Mouse (Mus musculus) forelimb bud, embryonic 11.5 days (tissue): ENCODE measurements at regions not wholly inside any gene's neighbourhood (a gene's known extent, or its start where the extent isn't known, plus 50 kb on each side); places are given as distances from the start of the nearest gene placed in this dataset.
A peak's percentile ranks its signal among the peaks of the same experiment; 100 is the strongest.
"Not testable (repeated sequence)": the region's sequence is repeated elsewhere in the genome, so short reads cannot be mapped to it uniquely, and the experiment has no call there.

Experiments used
- DNase-seq: peaks from one replicate; pipeline ENCODE4 v3.0.0-alpha.2; 2012; ENCODE audit warnings: low read depth, low spot score

GRCm38 (mm10) chr1:7271466-7272110 lies 2463.9 kb downstream of the Gm37988 start:
- not testable (repeated sequence) for DNase-seq

- DNase-seq, result not testable (repeated sequence)
Measured at GRCm38 (mm10) chr1:7298921-7299685, 2491.4 kb downstream of the Gm37988 start.

- no peak for DNase-seq
Measured at GRCm38 (mm10) chr1:7308952-7309617, 2501.4 kb downstream of the Gm37988 start.

GRCm38 (mm10) chr1:7312401-7312800 lies 2504.7 kb downstream of the Gm37988 start:
- DNase-seq, result not testable (repeated sequence)

- DNase-seq, result peak; percentile 37
Measured at GRCm38 (mm10) chr1:7313468-7313867, 2505.8 kb downstream of the Gm37988 start.

GRCm38 (mm10) chr1:7318850-7319249 lies 2511.2 kb downstream of the Gm37988 start:
- no peak for DNase-seq

- DNase-seq, result peak; percentile 10
Measured at GRCm38 (mm10) chr1:7319313-7319712, 2511.6 kb downstream of the Gm37988 start.
